Mouse (Mus musculus): ENCODE data around the gene Tssk4. TPM values are rescaled to one million over a fixed set of nuclear protein-coding genes. Genes with fewer than 3 reads are reported as not detected.

The Tssk4 gene
- 1 to 10 TPM in 1 of 2 experiments, under 1 TPM in 1; 0.96 to 1.6 TPM for total RNA-seq (2021)
- long read RNA-seq, experiment 1, partial matches to known transcripts, result 0 of 1 reads
- long read RNA-seq, experiment 1, other reads (novel, unspliced or antisense), result 1 of 1 reads
- long read RNA-seq, experiment 2, partial matches to known transcripts, result 1 of 1 reads
- long read RNA-seq, experiment 2, other reads (novel, unspliced or antisense), result 0 of 1 reads

DNA sequence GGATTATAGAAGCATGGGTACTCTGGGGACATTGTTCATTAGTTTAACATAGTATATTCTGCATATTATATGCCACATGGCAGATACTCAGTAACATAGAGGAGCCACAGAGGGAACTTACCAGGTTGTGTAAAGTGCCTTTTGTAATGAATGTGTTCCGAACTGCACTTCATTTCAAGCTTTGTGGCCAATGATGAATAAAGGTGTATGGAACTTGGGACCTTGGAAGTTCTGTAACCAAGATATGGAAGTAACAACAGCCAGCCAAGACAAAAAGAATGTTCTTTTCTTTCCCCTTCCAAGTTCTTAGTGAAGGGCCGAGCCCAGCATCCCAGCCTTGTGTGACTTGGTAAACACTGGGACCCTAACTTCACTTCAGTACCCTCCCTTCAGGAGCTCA lies at the start of gene Tssk4:
Gene Tssk4, plus strand, starts transcription at position 301 of the 400 bp plus-strand sequence.
- H3K4me3 ChIP-seq, result no peak within 1 kb of the TSS
- no peak for DNase-seq (ENCODE audit: low spot score in 2 of 2)
- no peak for TF ChIP-seq CTCF (conservative IDR thresholded peaks at IDR 0.05)

DNA sequence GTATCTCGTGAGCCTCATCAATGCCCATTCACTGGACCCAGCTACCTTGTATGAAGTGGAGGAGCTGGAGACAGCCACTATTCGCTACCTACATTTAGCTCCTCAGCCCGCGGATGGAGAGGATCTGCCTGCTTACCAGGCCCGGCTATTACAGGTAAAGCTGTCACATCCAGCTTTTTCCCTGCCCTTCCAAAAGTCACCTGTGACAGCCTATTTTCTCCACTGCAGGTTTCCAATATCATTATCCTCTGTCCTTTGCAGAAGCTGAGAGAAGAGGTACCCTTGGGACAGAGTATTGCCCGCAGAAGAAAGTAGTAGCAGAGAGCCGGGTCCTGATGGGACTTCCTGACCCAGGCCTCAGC lies 46.7 kb upstream of the Tssk4 start, which contains the start of gene Irf9:
Gene Irf9, plus strand, starts transcription at position 301 of the 362 bp plus-strand sequence.
- Histone ChIP-seq H3K27ac (peak within 1 kb of the TSS; percentile 81), H3K4me3 (peak within 1 kb of the TSS; percentile 52)
- TF ChIP-seq CTCF (conservative IDR thresholded peaks at IDR 0.05), result no peak
- DNase-seq (ENCODE audit: low spot score in 2 of 2), result no peak

More for the DNA sequence above, at the start of gene Tssk4:
- no peak within 1 kb of the TSS for H3K27ac ChIP-seq

DNA sequence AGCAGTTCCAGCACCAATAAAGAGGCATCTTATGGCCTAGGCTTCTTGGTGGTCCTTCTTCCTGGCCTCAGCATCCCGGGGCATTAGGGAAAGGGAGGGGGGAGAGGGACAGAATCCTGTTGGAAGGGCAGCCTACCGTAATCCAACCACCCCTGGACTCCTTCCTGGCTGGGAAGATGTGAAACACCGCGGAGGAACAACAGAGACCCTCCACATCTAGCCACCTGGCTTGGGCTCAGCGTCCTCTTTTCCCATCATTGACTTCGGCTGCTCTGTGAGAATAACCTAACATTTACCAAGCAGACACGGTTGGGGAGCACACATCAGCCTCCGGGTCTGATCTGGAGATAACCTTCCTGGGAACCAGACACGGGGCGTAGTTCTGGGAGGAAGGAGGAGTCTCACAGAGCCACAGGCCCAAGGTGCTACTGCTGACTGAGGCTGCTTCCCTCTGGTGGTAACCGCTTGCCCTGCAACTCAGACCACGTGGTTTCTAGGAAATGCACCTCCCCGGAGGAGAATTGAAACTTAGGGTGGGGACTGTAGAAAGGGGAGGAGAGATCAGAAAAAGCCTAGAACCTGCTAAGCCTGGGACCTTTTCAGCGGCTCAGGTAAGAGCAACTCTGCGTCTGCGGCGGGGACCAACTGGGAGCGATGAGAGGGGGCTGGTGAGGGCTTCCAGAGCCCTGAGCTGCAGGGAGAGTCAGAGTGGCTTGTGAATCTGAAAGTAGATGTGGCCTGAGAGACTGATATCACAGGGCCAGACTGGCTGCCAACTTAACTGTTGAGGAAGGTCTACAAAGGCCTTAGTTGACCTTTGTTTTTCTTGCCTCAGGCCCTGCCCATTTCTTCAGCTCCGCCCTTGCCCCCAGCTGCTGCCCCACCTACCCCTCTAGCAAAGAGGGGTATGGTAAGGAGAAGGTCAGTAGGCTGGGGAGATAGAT lies 46.1 kb upstream of the Tssk4 start:
- H3K4me3 ChIP-seq, result peak overlapping the region; percentile 52
- H3K27ac ChIP-seq, result peak overlapping the region; percentile 81
- TF ChIP-seq CTCF (conservative IDR thresholded peaks at IDR 0.05), result peak; percentile 93

DNA sequence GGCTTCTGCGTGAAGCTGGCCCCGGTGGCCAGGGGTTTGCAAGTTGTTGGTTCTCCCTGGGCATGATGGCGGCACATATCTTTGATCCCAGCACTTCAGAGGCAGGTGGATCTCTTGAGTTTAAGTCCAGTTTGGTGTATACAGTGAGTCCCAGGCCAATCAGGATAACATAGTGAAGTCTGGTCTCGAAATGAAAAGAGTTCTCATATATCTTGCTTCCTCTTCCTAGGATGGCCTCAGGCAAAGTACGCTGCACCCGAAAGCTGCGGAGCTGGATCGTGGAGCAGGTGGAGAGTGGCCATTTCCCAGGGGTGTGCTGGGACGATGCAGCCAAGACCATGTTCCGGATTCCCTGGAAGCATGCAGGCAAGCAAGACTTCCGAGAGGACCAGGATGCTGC lies 45.2 kb upstream of the Tssk4 start:
- TF ChIP-seq CTCF (conservative IDR thresholded peaks at IDR 0.05), result no peak
- no peak for DNase-seq (ENCODE audit: low spot score in 2 of 2)
- H3K27ac ChIP-seq, result peak overlapping the region; percentile 81; the same call in 1 of the 2 replicates
- H3K4me3 ChIP-seq, result peak overlapping the region; percentile 52; the same call in 1 of the 2 replicates

More for the DNA sequence above, 46.1 kb upstream of the Tssk4 start:
- DNase-seq (ENCODE audit: low spot score in 2 of 2), result peak; percentile 85 to 86

DNA sequence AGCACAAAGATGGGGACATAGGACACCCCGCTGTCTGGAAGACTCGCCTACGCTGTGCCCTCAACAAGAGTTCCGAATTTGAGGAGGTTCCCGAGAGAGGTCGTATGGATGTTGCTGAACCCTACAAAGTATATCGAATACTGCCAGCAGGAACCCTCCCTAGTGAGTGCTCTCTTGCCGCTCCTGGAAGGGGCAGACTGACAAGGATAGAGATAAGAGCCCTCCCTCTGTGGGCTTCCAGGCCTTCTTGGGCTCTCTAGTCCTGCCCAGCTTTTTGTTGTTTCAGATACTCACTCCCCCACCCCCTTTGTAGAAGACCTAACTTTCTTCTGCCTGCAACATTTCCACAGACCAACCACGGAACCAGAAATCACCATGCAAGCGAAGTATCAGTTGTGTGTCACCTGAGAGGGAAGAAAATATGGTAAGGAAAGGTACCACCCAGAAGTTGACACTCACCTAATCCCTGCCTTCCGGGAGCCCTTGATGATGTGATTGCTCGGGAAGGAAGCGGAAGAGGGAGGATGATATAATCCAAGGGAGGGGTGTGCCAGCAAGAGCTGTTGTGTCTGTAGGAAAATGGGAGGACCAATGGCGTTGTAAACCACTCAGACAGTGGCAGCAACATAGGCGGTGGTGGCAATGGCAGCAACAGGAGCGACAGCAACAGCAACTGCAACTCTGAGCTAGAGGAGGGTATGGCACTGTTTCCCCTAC lies 44.1 kb upstream of the Tssk4 start:
- no peak for TF ChIP-seq CTCF (conservative IDR thresholded peaks at IDR 0.05)
- Histone ChIP-seq H3K4me3 (no peak overlapping the region), H3K27ac (no peak overlapping the region)
- no peak for DNase-seq (ENCODE audit: low spot score in 2 of 2)

DNA sequence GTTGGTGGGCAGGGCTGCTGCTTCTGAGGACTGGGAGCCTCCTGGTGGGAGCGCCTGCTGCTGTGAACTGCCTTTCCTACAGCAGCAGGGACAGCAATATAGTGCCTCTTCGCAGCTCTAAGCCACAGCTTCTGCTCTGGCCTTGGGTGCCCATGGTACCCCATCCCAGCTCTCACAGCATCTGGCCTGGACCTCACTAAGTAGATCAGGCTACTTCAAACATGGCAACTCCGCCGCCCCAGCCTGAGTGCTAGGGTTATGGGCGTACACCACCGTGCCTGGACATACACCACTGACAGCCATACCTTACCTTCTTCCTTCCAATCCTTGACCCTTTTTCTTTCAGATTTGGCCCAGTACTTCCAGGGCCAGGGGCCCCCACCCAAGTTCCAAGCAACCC lies 41.6 kb upstream of the Tssk4 start:
- H3K4me3 ChIP-seq, result no peak overlapping the region
- no peak for DNase-seq (ENCODE audit: low spot score in 2 of 2)
- no peak for TF ChIP-seq CTCF (conservative IDR thresholded peaks at IDR 0.05)
- no peak overlapping the region for H3K27ac ChIP-seq

DNA sequence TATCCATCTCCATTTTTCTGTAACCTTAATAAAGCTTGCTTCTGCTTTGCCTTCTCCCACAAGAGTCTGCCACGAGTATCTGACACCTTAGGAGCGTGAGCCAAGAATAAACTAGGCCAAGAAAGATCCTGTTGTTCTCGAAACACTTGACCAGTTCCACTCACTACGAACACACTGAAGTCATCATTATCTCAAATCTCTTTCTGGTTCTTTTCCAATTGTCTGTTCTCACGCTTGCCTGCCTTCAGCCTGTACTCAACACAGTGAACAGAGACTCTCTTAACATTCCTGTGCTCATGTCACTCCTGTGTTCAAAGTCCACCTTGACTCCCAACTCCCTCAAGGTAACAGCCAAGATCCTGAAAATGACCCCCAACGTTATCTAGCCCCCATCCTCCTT lies 36.6 kb upstream of the Tssk4 start:
- TF ChIP-seq CTCF (conservative IDR thresholded peaks at IDR 0.05), result no peak
- no peak for DNase-seq (ENCODE audit: low spot score in 2 of 2)
- H3K27ac ChIP-seq, result no peak overlapping the region
- no peak overlapping the region for H3K4me3 ChIP-seq

DNA sequence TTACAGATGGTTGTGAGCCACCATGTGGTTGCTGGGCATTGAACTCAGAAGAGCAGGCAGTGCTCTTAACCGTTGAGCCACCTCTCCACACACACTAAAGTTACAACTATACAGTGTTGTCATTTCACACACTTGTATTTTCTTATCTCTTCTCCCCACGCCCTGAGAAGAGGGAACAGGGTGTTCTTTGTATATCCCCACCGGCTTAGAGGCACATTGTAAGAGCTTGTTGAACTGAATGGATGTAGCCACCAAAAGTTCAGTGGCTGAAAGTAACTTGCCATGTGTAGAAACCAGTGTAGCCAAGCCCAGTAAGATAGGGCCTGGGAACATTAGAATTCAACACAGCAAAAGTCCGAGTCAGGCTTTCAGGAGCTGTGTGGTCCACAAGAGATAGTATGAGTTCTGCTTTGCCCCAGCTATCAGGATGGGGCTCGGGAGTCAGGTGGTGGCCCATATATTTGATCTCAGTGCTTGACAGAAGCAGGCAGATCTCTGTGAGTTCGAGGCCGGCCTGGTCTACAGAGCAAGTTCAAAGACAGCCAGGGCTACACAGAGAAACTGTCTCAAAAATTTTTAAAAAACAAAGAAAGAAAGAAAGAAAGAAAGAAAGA lies 35.3 kb upstream of the Tssk4 start:
- H3K27ac ChIP-seq, result no peak overlapping the region
- no peak overlapping the region for H3K4me3 ChIP-seq
- no peak for TF ChIP-seq CTCF (conservative IDR thresholded peaks at IDR 0.05)
- DNase-seq (ENCODE audit: low spot score in 2 of 2), result no peak

DNA sequence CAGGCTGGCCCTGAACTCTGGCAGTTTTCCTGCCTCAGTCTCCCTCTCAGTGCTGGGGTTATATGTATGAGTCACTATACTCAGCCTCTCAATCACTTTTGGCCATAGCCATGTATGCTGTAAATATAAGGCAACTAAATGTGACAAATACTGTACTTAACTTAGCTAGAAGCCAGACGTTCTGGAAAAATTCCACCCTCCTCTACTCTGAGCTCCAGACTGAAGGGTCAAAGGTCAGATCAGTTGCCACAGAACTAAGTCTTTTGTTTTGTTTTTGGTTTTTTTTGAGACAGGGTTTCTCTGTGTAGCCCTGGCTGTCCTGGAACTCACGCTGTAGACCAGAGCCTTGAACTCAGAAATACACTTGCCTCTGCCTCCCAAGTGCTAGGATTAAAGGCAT lies 34.1 kb upstream of the Tssk4 start:
- H3K4me3 ChIP-seq, result no peak overlapping the region
- no peak overlapping the region for H3K27ac ChIP-seq
- DNase-seq (ENCODE audit: low spot score in 2 of 2), result no peak
- no peak for TF ChIP-seq CTCF (conservative IDR thresholded peaks at IDR 0.05)

DNA sequence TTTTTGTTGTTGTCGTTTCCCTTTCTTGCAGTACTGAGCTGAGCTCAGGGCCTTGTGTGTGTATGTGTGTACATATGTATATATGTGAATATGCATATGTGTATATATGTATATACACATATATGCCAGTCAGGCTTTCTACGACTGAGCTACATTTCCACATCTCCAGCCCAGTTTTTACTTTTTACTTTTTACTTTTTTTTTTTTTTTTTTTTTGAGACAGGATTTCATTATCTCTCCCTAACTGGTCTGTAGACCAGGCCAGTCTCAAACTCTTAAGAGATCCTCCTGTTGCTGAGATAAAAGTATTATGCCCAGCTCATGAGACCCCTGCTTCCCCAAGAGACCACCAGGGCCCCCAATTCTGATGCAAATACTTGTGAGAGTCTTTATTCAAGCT lies 33.1 kb upstream of the Tssk4 start:
- Histone ChIP-seq H3K4me3 (no peak overlapping the region), H3K27ac (no peak overlapping the region)
- TF ChIP-seq CTCF (conservative IDR thresholded peaks at IDR 0.05), result no peak

DNA sequence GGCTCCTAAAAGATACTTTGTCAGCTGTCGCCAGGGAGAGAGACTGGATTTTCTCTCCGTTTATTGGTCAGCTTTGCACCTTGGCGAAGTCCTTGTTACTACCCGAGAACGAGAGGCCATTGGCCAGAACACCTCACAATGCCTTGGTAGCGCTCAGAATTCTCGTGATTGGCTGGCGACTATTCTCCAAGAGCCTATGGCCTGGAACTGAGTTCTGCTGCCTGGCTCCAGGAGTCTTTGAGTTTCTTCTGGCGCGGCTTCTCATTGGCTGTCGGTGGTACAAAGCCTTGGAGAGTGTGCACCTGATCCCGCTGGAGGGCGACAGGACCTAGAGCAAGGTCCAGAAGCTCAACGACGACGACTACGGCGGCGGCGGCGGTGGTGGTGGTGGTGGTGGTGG lies 32.2 kb upstream of the Tssk4 start, which contains the start of gene Rec8:
Gene Rec8, plus strand, starts transcription at position 216 of the 400 bp plus-strand sequence.
- peak within 1 kb of the TSS; percentile 6; the same call in 1 of the 2 replicates for H3K4me3 ChIP-seq
- no peak for TF ChIP-seq CTCF (conservative IDR thresholded peaks at IDR 0.05)
- DNase-seq (ENCODE audit: low spot score in 2 of 2), result no peak
- no peak within 1 kb of the TSS for H3K27ac ChIP-seq

More for the DNA sequence above, 33.1 kb upstream of the Tssk4 start:
- no peak for DNase-seq (ENCODE audit: low spot score in 2 of 2)

DNA sequence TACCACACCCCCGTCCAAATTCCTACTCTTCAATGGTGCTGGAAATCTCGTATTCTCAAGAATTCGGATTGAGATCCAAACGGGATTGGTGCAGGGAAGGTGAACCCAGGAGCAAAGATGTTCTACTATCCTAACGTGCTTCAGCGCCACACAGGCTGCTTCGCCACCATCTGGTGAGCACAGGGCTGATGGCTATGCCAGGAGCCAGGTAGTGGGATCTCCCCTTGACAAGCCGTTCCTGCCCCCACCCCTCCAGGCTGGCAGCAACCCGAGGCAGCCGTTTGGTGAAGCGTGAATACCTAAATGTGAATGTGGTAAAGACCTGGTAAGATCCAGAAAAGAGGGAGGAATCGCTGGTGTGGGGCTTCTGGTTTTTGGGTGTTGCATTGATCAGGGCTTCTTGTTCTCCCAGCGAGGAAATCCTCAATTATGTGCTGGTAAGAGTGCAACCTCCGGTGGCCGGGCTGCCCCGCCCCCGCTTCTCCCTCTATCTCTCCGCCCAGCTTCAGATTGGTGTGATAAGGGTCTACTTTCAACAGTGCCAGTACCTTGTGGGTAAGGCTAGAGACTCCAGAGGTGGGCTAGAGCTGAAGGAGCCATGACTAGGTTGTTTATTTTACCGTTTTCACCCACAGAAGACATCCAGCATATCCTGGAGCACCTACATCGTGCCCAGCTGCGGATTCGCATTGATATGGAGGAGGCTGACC lies 31.3 kb upstream of the Tssk4 start:
- DNase-seq (ENCODE audit: low spot score in 2 of 2), result no peak
- TF ChIP-seq CTCF (conservative IDR thresholded peaks at IDR 0.05), result no peak
- Histone ChIP-seq H3K4me3 (peak overlapping the region; percentile 6; the same call in 1 of the 2 replicates), H3K27ac (no peak overlapping the region)
